Mouse (Mus musculus) bone marrow, adult 2 months (tissue): Measurements from ENCODE around the gene Btg1.

ENCODE experiments used
- CTCF ChIP-seq: fragments of 200-500 bp; IDR thresholded peaks from 2 replicates; pipeline ENCODE4 v1.5.1; 2011; ENCODE audit warnings: low read length, control low read depth; ENCODE audit not compliant: control insufficient read depth, insufficient read depth
- POLR2A ChIP-seq: fragments of 200-500 bp; IDR thresholded peaks from 2 replicates; pipeline ENCODE4 v1.6.1; 2011; ENCODE audit warnings: low read depth, mild to moderate bottlenecking, control low read depth, low read length, borderline replicate concordance; ENCODE audit not compliant: control insufficient read depth

GRCm38 (mm10) chr10:96617221-96617950 lies 580 bp downstream of the Btg1 start:
- TF ChIP-seq POLR2A (no peak), CTCF (no peak)
